Mouse (Mus musculus) c-Kit-positive CD71-positive TER-119-positive erythroid progenitor cells, embryonic 14.5 days (primary cell): ENCODE data around the gene Zfp296.
A peak's percentile ranks its signal among the peaks of the same experiment; 100 is the strongest.

ENCODE experiments used
- DNase-seq: peaks from one replicate; pipeline ENCODE4 v3.0.0-alpha.2; 2013; ENCODE audit warnings: low spot score

The Zfp296 gene

DNA sequence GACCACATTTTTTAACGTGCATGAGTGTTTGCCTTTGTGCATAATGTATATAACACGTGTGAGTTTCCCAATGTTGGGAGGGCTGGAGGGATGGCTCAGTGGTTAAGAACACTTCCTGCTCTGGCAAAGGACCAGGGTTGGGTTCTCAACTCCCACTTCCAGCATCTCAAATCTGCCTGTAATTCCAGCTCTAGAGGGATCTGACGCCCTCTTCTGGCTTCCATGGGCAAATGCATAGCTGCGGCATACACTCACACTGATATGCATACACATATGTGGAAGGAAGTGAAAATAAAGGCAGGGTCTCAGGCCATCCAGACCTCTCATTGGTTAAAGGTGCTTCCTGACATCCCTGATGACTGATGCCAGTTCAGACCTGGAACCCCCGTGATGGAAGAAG lies 30.2 kb downstream of the Zfp296 start:
- DNase-seq: no peak

DNA sequence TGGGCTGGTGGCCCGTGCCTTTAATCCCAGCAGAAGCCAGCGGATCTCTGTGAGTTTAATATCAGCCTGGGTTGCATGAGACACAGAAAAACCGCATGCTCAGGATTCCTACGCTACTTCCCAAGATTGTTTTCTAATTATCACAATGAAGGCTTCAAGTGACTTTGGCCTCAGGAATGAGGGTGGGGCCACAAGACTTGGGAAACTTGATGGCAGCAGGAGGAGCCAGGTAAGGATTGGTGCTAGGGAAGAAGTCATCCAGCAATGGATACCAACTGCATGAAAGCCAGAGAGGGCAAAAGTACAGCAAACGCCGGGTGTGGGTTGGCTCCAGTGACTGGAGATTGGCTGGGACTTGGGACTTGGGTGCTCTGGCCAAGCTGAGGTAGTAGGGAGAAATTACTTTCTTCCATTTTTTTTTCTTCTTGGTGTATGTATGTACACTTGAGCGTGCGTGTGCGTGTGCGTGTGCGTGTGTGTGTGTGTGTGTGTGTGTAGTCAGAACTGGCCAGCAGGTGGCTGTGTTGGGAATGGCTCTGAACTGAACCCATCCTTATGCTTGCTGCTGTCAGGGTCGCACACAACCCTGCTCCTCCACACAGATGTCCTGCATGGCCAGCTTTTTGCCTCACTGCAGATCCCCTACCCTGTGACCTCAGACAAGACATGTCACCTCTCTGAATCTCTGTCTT lies 32.7 kb downstream of the Zfp296 start:
- no peak for DNase-seq

DNA sequence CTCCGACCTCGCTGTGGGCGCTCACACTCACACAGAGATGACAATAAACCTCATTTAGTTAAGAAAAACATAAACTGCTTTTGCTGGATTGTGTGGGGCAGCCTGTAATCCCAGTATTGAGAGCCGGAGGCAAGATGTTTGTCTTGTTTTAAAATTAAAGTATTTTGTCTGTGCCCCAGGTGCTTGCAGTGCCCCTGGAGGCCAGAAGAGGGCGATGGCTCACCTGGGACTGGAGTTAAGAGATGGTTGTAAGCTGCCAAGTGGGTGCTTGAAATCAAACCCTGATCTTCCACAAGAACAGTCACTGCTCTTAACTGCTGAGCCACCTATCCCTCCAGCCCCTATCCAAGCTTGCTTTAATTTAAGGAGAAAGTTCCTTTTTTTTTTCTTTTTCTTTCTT lies 33.9 kb downstream of the Zfp296 start:
- DNase-seq: no peak

DNA sequence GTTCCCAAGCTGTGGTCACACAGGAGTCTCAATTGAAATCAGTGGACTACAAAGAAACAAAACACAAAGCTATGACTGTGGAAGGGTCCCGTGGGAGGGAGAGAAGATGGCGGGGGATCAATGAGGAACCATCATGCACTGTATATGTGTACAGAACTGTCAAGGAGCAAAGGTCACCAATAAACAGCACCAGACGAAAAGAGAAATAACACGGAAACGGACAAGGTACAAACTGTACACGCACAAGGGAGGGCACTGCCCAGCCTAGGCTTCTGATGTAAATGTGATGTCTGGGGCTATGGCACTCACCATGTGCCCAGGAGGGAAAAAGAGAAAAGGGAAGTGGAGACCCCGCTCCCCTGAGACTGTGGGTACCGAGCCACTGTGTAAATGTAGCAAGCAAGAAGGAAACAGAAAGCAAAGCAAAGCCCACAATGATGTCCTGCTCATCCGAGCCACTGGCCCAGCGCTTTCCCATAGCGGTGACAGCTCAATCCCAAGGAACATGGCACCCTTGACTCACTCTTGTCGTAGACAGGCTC lies 38.0 kb downstream of the Zfp296 start:
- DNase-seq: no peak

DNA sequence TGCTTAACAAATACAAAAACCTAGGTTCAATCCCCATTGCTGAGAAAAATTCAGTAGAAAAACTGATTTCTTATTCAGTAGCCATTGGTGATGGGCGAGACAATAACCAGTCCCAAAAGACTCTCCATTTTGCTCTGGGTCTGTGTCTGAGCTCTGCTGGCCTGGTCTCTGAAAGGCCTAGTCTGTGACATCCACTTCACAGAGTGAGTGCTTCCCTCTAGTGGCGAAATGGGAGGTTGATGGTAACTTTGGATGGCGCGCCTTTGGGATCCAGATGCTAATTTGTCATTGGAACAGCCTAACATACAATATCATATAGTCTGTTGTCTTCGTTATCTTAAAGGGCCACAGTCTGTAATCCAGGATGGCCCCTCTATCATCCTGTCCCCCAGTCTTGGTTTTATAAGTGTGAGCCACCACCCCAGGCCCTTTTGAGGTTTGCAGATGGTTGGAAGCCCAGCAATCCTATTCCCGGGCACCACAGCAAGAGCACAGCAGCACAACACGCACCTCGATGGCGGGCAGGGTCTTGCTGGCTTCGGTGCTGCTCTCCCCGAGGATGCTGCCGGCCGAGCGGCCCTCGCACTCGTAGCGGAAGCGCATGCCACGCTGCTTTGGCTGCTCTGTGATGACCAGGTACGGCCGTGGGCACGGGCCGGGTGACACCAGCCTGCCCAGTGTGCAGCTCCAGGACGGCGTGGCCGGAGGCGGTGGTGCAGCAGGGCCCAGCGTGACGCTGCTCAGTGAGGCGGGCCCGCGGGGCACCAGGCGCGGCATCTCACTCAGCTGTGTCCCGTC lies 42.1 kb downstream of the Zfp296 start:
- peak; percentile 82 for DNase-seq

DNA sequence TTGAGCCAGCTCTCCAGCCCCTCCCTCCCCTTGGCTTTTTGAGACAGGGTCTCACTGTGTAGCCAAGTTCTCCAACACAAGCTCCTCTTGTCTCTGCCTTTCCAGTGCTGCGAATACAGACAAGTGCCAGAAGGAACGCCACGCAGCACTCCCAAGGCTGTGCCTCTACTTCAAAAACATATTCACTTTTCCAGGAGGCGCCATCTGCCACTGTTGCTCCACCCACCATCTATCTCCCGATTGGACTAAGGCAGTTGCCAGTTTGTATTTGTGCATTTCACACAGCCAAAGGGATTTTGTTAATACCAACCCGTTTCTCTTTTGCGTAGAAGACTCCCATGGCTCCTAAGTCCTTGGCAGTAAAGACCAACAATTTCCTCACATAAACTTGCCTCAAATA lies 43.7 kb downstream of the Zfp296 start:
- no peak for DNase-seq

DNA sequence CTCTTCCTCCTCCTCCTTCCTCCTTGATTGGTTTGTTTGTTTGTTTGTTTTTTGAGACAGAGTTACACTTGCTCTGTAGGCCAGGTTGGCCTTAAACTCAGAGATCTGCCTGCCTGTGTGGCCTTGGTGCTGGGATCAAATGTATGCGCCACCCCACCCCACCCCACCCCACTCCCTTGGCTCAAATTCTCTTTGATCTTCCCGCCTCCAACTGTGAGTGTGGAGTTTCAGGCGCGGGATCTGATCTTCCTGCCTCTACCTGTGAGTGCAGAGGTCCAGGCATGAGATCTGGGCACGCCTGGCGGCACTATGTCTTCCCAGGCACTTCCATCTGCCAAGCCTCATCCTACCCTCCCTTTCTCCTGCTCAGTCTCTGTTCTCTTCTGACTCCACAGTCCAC lies 45.2 kb downstream of the Zfp296 start:
- DNase-seq: no peak

DNA sequence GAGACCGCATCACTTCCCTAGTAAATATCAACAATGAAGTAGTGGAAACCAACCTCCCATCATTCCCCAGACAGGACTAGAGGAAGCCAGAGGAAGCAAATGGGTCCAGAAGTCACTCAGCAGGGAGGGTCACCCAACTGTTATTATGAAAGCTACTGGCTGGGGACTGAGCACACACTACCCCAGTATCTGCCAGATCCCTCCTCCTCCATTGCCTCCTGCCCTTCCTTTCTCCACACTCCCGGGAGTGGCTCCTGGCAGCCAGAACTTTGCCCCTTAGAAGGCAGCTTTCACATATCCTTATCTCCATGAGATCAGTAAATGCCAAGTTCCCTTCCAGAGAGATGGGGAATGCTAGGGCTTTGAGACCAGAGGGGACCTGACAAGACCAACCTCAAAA lies 46.3 kb downstream of the Zfp296 start:
- no peak for DNase-seq

DNA sequence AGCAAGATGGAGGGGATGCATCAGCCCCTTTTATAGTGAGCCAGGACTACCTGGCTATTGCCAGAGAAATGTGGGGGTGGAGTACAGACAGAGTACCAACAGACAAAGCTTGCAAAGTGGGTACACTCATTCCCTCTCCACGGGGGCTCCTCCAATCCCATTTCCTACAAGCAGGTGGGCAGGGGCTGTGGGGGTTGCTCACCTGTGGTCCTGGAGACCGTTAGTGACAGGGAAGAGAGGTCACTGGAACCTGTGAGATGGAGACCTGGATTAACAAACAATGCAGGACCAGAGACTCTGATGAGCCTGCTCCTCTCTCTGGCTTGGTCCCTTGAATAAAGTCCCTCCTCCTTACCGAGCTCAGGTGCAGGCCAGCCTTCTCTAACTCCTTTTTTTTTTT lies 50.6 kb downstream of the Zfp296 start:
- DNase-seq: no peak

DNA sequence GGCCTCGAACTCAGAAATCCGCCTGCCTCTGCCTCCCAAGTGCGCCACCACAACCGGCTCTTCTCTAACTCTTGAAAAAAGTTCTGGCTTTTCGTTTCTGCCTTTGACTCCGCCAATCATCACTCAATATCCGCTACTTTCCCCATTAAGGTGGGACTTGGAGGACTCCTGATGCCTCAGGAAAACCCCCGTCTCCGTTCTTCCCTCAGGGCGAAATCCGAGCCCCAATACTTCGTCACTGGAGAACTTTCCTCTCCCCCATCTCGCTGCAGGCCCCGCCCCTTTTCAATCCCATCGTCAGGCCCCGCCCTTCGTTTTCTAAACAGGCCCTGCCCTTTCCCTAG lies 51.1 kb downstream of the Zfp296 start:
- DNase-seq: no peak

DNA sequence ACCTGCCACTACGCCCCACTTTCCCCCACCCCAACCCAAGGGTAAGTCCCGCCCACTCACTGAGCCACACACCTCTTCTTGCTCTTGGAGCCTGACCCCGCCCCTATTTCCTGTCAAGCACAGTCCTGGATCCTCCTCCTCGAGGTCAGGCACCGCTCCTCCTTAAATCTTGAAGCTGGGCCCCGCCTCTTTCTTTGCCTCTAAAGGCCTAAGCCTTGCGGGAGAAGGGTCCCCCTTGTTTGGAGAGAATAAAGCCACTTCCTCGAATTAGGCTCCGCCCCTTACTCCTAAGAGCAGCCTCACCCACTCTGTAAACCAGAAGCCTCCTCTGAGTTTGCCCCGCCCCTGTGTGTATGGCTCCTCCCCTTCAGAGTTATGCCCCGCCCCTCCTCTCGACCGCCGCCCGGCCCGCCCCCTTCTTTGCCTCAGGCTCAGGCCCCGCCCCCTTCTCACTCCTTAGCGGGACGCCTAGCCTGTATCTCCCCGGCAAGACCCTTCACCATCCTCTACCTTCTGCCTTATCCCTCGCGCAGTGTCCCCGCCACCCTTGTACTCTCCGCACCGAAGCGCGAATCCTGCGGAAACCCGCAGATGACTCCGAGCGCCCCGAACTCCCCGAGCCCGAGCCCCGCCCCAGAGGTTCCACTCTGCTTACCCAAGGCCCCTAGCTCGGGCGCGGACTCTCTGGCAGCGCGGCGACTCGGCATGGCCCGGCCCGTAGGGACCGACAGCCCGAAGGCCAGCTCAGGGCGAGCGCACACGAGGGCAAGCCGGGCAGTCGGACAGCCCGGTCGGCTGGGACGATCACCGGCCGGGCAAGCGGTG lies 51.7 kb downstream of the Zfp296 start:
- DNase-seq: peak; percentile 91

DNA sequence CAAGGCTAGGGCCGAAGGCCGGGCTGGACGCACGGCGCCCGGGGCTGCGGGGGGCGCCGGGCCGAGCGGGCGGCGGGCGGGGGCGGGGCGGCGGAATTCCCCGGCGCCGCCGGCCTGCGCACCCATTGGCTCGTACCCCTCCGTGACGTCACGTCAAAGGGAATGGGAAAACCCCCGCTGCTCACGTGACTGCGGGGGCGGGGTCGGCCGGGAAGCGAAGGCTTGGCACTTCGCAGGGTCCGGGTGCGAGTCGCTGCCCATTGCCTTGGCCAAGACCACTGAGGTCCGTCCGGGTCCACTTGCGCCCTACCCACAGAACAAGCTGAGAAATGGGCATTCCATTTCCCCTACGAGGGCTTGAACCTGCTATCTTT lies 52.3 kb downstream of the Zfp296 start, which contains the start of gene Relb:
Gene Relb, minus strand, starts transcription at position 78 of the 374 bp plus-strand sequence.
- peak; percentile 85 for DNase-seq
